Mouse (Mus musculus) ES-E14 (cell line): ENCODE measurements at regions not wholly inside any gene's neighbourhood (a gene's known extent, or its start where the extent isn't known, plus 50 kb on each side); places are given as distances from the start of the nearest gene placed in this dataset.

Experiments
- DNase-seq: peaks from one replicate; pipeline ENCODE4 v3.0.0-alpha.2; 2013; ENCODE audit warnings: low read depth, low spot score
- H3K27ac ChIP-seq: 2 replicates; pipeline ENCODE4 v1.5.1; 2012; ENCODE audit warnings: low read depth, mild to moderate bottlenecking, low read length, moderate library complexity, mixed read lengths; ENCODE audit not compliant: poor library complexity, insufficient read depth, severe bottlenecking
- H3K36me3 ChIP-seq: 2 replicates; pipeline ENCODE4 v1.6.1; 2012; ENCODE audit warnings: mild to moderate bottlenecking, low read length, moderate library complexity, mixed read lengths; ENCODE audit not compliant: control insufficient read depth, poor library complexity, insufficient read depth, severe bottlenecking
- H3K4me1 ChIP-seq, 2 experiments: fragments of 150-350 bp in 1 of 2; sonication (generic) in 1 of 2; 2 replicates each; pipeline ENCODE4 v1.6.1; 2012; ENCODE audit warnings: low read length in 2 of 2, mild to moderate bottlenecking in 1 of 2, mixed read lengths in 1 of 2; ENCODE audit not compliant: control insufficient read depth in 2 of 2, insufficient read depth in 2 of 2, poor library complexity in 1 of 2
- H3K4me3 ChIP-seq, 2 experiments: fragments of 150-350 bp in 1 of 2; sonication (generic) in 1 of 2; 2 replicates each; pipeline ENCODE4 v1.5.1; 2012; ENCODE audit warnings: low read length in 2 of 2, low read depth in 1 of 2, mild to moderate bottlenecking in 1 of 2, mixed read lengths in 1 of 2; ENCODE audit not compliant: insufficient read depth in 1 of 2, poor library complexity in 1 of 2, severe bottlenecking in 1 of 2
- H3K9ac ChIP-seq: 2 replicates; pipeline ENCODE4 v1.6.1; 2012; ENCODE audit warnings: low read depth, mild to moderate bottlenecking, low read length, mixed read lengths; ENCODE audit not compliant: poor library complexity, insufficient read depth, severe bottlenecking
- H3K9me3 ChIP-seq: fragments of 150-350 bp; sonication (generic); 2 replicates; pipeline ENCODE4 v1.6.1; 2012; ENCODE audit warnings: low read depth, mild to moderate bottlenecking, low read length; ENCODE audit not compliant: control insufficient read depth, insufficient read depth
- CHD2 ChIP-seq: IDR thresholded peaks from 2 replicates; pipeline ENCODE4 v1.6.1; 2014; ENCODE audit warnings: mild to moderate bottlenecking, low read depth, low read length, inconsistent platforms
- HCFC1 ChIP-seq: IDR thresholded peaks from 2 replicates; pipeline ENCODE4 v1.6.1; 2012; ENCODE audit warnings: low read length, inconsistent platforms, borderline replicate concordance; ENCODE audit not compliant: insufficient read depth
- MAFK ChIP-seq: IDR thresholded peaks from 2 replicates; pipeline ENCODE4 v1.6.1; 2014; ENCODE audit warnings: mild to moderate bottlenecking, low read depth, low read length, inconsistent platforms; ENCODE audit not compliant: insufficient read depth
- ZC3H11A ChIP-seq: IDR thresholded peaks from 2 replicates; pipeline ENCODE4 v1.6.1; 2012; ENCODE audit warnings: low read depth, mild to moderate bottlenecking, inconsistent platforms, low read length, borderline replicate concordance
- ZNF384 ChIP-seq: IDR thresholded peaks from 2 replicates; pipeline ENCODE4 v1.6.1; 2012; ENCODE audit warnings: low read depth, low read length, inconsistent platforms
- in situ Hi-C, 2 experiments: fragments of 600-800 bp; cut with MboI; formaldehyde crosslinking; loops; one replicate each; pipeline ENCODE4 v1.15.1; 2025; ENCODE audit warnings: low sequenced_read_pairs in 2 of 2, inconsistent platforms in 1 of 2; ENCODE audit not compliant: unreplicated experiment in 2 of 2

- in situ Hi-C loops: no loop called here
Measured at GRCm38 (mm10) chr4:89459346-89459666, 148.5 kb upstream of the Cdkn2b start.

GRCm38 (mm10) chr4:89458628-89459345 is 147.9 kb upstream of the Cdkn2b start:
- no peak for DNase-seq
- in situ Hi-C loops: no loop called here
- no peaks in the 10 kb centered on the region for H3K36me3 ChIP-seq

More at GRCm38 (mm10) chr4:89459346-89459666, 148.5 kb upstream of the Cdkn2b start:
- Histone ChIP-seq H3K36me3 (no peaks in the 10 kb centered on the region), H3K9me3 (no peaks in the 10 kb centered on the region), H3K9ac (no peak overlapping the region), H3K27ac (no peak overlapping the region), H3K4me1 (no peaks in the 10 kb centered on the region), H3K4me3 (no peak overlapping the region)
- no peak for TF ChIP-seq ZNF384
- no peak for TF ChIP-seq MAFK
- TF ChIP-seq HCFC1: no peak
- TF ChIP-seq ZC3H11A: no peak
- no peak for TF ChIP-seq CHD2
- no peak for DNase-seq

GRCm38 (mm10) chr4:89457861-89458260 is 147.0 kb upstream of the Cdkn2b start:
- Histone ChIP-seq H3K4me3 (no peak overlapping the region), H3K9me3 (no peaks in the 10 kb centered on the region), H3K9ac (no peak overlapping the region), H3K4me1 (no peaks in the 10 kb centered on the region), H3K36me3 (no peaks in the 10 kb centered on the region), H3K27ac (no peak overlapping the region)
- in situ Hi-C loops: no loop called here
- TF ChIP-seq MAFK (no peak), ZNF384 (no peak), HCFC1 (no peak), CHD2 (no peak), ZC3H11A (no peak)
- no peak for DNase-seq

More at GRCm38 (mm10) chr4:89458628-89459345, 147.9 kb upstream of the Cdkn2b start:
- TF ChIP-seq MAFK: no peak
- no peak for TF ChIP-seq ZC3H11A
- no peak for TF ChIP-seq HCFC1
- TF ChIP-seq ZNF384: no peak
- no peak for TF ChIP-seq CHD2
- Histone ChIP-seq H3K27ac (no peak overlapping the region), H3K4me1 (no peaks in the 10 kb centered on the region), H3K4me3 (no peak overlapping the region), H3K9ac (no peak overlapping the region), H3K9me3 (no peaks in the 10 kb centered on the region)

GRCm38 (mm10) chr4:89454926-89455325 is 144.1 kb upstream of the Cdkn2b start:
- Histone ChIP-seq H3K4me1 (no peaks in the 10 kb centered on the region), H3K9me3 (no peaks in the 10 kb centered on the region), H3K4me3 (no peak overlapping the region), H3K27ac (no peak overlapping the region), H3K36me3 (no peaks in the 10 kb centered on the region), H3K9ac (no peak overlapping the region)
- no peak for DNase-seq
- TF ChIP-seq MAFK (no peak), CHD2 (no peak), ZNF384 (no peak), HCFC1 (no peak), ZC3H11A (no peak)
- in situ Hi-C loops: no loop called here

GRCm38 (mm10) chr4:89453051-89453450 is 142.2 kb upstream of the Cdkn2b start:
- Histone ChIP-seq H3K9me3 (no peaks in the 10 kb centered on the region), H3K9ac (no peak overlapping the region), H3K36me3 (no peaks in the 10 kb centered on the region), H3K4me3 (no peak overlapping the region), H3K4me1 (no peaks in the 10 kb centered on the region), H3K27ac (no peak overlapping the region)
- TF ChIP-seq ZNF384 (no peak), ZC3H11A (no peak), MAFK (no peak), HCFC1 (no peak), CHD2 (no peak)
- no peak for DNase-seq
- in situ Hi-C loops: no loop called here
